Mouse (Mus musculus): Measurements from ENCODE around the gene Csad.

DNA sequence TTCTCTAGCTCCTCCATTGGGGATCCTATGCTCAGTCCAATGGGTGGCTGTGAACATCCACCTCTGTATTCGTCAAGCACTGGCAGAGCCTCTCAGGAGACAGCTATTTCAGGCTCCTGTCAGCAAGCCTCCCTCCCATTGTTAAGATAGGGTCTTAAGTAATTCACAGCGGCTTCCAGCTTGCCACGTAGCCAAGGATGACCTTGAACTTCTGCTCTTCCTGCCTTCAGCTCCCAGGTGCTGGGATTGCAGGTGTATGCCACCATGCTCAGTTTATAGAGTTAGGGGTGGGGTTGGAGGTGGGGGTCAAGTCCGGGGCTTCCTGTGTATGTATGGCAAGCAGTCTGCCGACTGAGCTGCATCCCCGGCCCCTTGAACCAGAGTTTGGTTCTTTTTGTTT is 7.4 kb upstream of the Csad start:
- no peak for TF ChIP-seq GATA1 (IDR thresholded peaks at IDR 0.05; ENCODE audit: borderline replicate concordance, low read length)
- no peak for TF ChIP-seq FLI1 (IDR thresholded peaks at IDR 0.05; ENCODE audit: low read length)
